Mouse (Mus musculus) layer of hippocampus, postnatal 10 days (tissue): ENCODE measurements at regions not wholly inside any gene's neighbourhood (a gene's known extent, or its start where the extent isn't known, plus 50 kb on each side); places are given as distances from the start of the nearest gene placed in this dataset.
A peak's percentile ranks its signal among the peaks of the same experiment; 100 is the strongest.
"Not testable (repeated sequence)": the region's sequence is repeated elsewhere in the genome, so short reads cannot be mapped to it uniquely, and the experiment has no call there.

Experiments used
- DNase-seq, 2 experiments: peaks; one replicate each; pipeline ENCODE4 v3.0.0; 2021; ENCODE audit warnings: low spot score in 2 of 2

DNA sequence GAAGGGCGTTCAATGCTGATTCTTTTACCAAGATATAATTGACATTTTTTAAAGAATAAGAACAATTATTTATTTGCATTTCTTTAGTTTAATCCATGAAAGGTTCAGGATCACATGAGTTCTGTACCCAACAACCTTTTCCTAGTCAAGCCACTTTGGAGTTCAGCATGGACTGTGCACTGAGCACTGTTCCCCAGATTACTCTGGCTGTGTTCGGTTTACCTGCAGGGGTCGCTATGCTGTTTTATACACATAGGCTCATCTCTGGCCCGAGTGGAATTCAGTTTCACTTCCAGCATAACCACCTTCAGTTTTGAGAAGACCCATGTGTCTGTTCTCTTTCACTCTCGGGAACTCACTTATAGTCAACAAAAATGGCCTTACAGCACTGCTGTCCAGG, 93.5 kb upstream of the Smarcad1 start:
- DNase-seq, result not testable (repeated sequence)

DNA sequence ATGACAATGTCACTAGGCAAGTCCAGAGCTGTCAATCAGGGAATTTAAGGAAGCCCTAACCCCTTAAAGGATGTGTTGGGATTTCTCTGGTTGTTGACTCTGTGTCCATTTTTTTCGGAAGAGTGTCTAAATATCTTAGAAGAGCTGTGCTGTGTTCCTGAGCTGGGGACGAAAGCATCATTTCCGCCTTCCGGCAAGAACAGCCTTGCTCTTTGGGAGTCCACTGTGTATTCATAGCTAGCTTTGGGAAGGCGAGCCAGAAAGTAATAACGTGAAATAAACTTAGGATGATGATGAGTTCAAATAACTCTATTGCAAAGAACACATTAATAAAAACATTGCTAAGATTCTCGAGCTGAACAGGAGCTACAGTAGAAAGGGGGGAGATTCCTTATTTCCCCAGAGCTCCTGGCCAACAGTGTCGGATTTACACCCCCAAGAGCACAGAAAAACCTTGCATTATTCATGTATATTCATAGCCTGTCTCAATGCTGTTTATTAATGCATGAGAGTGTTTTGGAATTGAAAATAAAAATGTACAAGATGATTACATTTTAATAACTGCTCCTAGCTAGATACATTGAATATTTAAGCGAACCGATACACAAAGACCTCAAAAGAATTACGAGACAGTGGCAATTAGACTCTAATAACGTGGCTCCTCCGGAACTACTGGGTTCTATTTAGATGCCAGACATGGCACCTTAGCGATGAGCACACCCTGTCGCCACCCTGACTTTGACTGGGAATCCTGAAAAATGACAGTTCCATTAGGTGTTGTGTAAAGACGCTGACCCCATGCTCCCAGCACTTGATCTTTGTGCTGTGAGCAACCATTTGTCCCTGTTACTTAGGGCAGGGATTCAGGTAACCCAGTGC, 80.5 kb upstream of the Smarcad1 start:
- DNase-seq, result no peak

DNA sequence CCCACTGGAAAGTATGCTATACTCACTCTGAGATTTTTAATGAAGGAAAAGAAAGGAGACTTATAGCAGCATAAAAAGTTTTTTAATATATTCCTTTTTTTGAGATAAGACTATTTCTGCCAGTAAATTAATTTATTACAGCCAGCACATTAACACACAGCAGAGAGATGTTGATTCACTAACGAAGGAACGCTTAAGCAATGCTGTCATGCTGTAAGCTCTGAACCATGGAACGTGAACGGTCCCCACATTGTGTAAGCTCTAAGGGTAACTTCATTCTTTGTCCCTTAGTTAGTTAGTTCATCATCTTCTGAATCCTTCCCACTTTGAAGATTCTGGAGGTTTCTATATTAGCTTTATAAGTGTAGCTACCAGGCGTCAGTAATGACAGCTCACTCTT, 79.8 kb upstream of the Smarcad1 start:
- DNase-seq, result no peak

DNA sequence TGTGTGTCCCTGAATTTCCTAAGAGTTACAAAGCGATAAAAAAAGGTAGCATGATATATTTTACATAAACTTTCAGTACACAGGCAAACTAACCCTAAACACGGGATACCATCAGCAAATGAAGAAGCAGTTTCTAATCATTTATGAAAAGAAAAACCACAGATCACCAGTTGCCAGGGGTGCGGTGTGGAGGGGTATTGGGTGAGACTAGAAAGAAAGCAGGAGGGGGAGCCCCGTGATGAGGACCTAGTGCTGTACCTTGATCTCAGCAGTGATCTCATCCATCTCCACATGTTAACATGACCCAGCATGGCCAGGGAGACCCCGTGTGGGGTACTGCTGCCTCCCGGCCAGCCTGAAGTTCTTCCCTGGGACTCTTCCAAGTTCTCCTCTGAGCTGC, 77.7 kb upstream of the Smarcad1 start:
- DNase-seq, result no peak

DNA sequence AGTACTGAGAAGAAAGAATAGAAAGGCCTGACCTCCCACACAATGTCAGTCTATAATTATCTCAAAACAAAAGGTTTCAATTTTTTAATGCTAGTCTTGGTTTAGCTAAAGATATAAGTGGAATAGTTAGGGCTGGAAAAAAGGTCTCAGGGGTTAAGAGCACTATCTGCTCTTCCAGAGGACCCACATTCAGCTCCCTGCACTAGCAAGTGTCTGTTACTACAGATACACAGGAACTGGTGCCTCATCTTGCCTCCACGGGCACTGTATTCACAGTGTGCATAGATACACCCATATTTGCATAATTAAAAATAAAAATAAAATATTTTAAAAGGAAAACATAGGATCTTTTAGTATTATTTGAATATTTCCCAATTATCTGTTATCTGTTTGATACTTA, 77.2 kb upstream of the Smarcad1 start:
- DNase-seq, result no peak

DNA sequence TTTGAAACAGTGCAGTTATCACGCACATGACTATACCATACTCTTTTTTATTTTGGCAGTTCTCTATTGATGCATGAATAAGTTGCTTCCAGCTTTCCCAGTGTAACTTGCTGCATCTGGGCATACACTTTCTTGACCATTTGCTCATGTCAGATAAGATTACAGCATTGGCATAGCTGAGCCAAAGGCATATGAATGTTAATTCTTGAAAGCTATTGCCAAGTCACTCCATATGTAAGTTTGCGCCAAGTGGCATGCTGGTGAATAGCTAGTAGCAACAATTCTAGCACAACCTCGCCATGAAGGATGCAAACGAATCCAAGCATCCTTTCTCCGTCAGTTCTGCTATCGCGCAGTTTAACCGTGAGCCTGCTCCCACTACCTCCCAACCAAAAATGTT, 72.2 kb upstream of the Smarcad1 start:
- no peak for DNase-seq

DNA sequence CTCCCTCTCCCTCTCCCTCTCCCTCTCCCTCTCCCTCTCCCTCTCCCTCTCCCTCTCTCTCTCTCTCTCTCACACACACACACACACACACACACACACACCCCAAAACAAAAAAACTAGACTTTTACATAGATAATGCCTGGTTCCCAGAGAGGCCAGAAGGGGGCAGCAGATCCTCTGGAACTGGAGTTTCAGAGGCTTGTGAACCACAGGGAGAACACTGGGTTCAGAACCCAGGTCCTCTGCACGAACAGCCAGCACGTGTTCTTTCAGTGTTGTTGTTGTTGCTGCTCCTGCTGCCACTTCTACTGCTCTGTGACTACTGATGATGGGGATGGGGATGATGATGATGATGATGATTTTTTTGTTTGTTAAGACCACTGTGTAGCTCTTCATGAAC, 68.4 kb upstream of the Smarcad1 start:
- DNase-seq, result peak; percentile 10 to 17

DNA sequence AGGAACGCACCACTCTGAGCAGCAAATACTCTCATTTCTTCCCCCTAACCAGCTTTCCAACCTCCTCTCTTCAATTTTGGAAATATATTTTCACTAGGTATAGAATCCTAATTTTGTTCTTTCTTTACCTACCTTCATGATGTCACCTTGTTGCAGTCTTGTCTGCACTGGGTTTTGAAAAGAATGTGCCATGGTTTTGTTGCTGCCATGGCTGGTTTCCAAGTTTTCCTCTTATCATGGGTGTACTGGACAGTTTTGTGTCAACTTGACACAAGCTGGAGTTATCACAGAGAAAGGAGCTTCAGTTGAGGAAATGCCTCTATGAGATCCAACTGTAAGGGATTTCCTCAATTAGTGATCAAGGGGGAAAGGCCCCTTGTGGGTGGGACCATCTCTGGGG, 67.9 kb upstream of the Smarcad1 start:
- not testable (repeated sequence) for DNase-seq

DNA sequence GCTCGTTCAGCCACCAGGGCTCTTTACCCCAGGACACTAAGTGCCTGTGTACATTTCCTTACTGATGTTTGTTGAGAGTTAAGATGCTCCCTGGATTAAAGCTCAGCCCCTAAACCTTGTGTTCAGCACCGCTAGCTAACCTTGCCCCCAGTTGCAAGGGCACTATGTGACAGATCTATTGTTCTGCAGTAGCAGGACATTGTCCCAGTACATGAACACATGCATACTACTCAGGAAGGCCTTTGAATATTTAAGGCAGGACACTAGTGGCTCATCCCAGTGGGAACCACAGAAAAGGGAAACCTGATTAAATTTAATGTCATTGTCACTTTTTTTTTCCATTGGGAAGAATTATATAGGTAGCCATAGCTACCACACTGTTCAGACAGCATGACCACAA, 60.3 kb upstream of the Smarcad1 start:
- DNase-seq, result no peak
